Mouse (Mus musculus): ENCODE data around the gene Taf12.

DNA sequence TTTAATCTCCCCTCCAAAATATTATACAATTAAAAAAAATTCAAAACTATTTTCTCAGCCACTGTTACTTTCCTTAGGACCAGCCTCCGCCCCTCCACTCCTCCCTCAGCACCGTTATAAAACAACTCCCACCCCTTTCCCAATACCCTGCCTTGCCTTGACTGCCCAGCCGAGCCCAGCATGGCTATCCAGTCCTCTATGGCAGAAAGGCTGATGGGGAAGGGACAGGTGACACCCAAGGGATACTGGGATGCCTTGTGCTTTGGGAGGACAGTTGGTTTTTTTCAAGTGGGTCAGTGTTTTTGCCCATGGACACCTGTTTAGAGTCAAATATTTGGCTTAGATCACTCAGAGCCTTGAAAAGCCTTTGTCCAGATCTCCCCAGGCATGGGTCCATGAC, 57.8 kb downstream of the Taf12 start:
- TF ChIP-seq CTCF (IDR thresholded peaks at IDR 0.05; ENCODE audit: low read depth, low read length) (no peak), POLR2A (IDR thresholded peaks at IDR 0.05; ENCODE audit: borderline replicate concordance, low read depth, low read length) (no peak)

Measured in bone marrow macrophage, adult 2 months (primary cell).